Mouse (Mus musculus) heart, adult 8-10 months (tissue): Measurements from ENCODE around the gene Galnt5. TPM values are rescaled to one million over a fixed set of nuclear protein-coding genes. Genes with fewer than 3 reads are reported as not detected.

Experiments
- total RNA-seq, 4 experiments: library from RNA; stranded (reverse); gene quantifications; 2 replicates each; pipeline ENCODE4 v1.2.4; 2022

Gene Galnt5
- total RNA-seq, 4 experiments from 2014 or later, result 0.05 to 0.13 (median 0.07) TPM

Other genes with a start within 250 kb of the Galnt5 start
- not detected for gene Ermn, start 55.0 kb downstream of the Galnt5 start, total RNA-seq
- gene Cytip, start 197.6 kb downstream of the Galnt5 start, total RNA-seq, result 1 to 10 TPM in 2 of 4 experiments, under 1 TPM in 2; 0.54 to 3.1 (median 0.95) TPM